26 mouse cellular contexts compared by ENCODE assay signal in genomic region chr15:44924686-44925085, GRCm38 (mm10).
A peak's percentile ranks its signal among the peaks of the same experiment; 100 is the strongest.
DNase-seq lines count a peak whose midpoint lies in the region; ATAC-seq and TF ChIP-seq lines count a peak whose summit lies in the region.
"Had no signal": no experiment of that assay in that cellular context is flagged by ENCODE, and none has a peak within 500 bp of the region (broad histone marks: within the 10 kb centered on the region; RNA-seq: fewer than 3 reads in every experiment).

No protein-coding gene starts in this region.

- H3K4me2 ChIP-seq in liver, embryonic 11.5 days = no peak overlapping the region
- H3K4me2 ChIP-seq in liver, postnatal 0 days (ENCODE audit: low read depth, low read length) = no peak overlapping the region
- H3K4me2 ChIP-seq: embryonic facial prominence, embryonic 12.5 days; forebrain, embryonic 13.5 days; forebrain, embryonic 15.5 days had no signal

- 79% methylated on average over 1 of the region's 1 CpGs for WGBS in liver, embryonic 11.5 days
- WGBS in liver, postnatal 0 days (ENCODE audit: insufficient replicate concordance) = 48% methylated on average over 1 of the region's 1 CpGs

- no peaks in the 10 kb centered on the region for H3K36me3 ChIP-seq in liver, embryonic 11.5 days (ENCODE audit: control insufficient read depth, insufficient read depth, low read length)
- H3K36me3 ChIP-seq in liver, postnatal 0 days (replicated peaks; ENCODE audit: insufficient read depth, low read length) = no peaks in the 10 kb centered on the region
- H3K36me3 ChIP-seq in G1E (replicated peaks) = no peaks in the 10 kb centered on the region
- H3K36me3 ChIP-seq: embryonic facial prominence, embryonic 10.5 days; embryonic facial prominence, embryonic 12.5 days; forebrain, embryonic 15.5 days had no signal

- peak overlapping the region; percentile 8; the same call in 1 of the 2 replicates for H3K27ac ChIP-seq in layer of hippocampus, adult 2 months
- H3K27ac ChIP-seq in liver, embryonic 11.5 days (ENCODE audit: low read depth, low read length) = no peak overlapping the region
- H3K27ac ChIP-seq in liver, postnatal 0 days (ENCODE audit: low read depth) = no peak overlapping the region
- H3K27ac ChIP-seq: embryonic facial prominence, embryonic 10.5 days; embryonic facial prominence, embryonic 12.5 days; forebrain, embryonic 13.5 days; forebrain, embryonic 15.5 days had no signal

- ATAC-seq in liver, embryonic 11.5 days (replicated peaks; ENCODE audit: low FRiP score) = 0 out of 2 replicates have a peak, but pooled peaks have one; percentile 36
- no peak for ATAC-seq in liver, postnatal 0 days
- ATAC-seq in G1E (ENCODE audit: extremely low read depth, insufficient number of reproducible peaks, low FRiP score, poor library complexity, severe bottlenecking) = peak; percentile 56
- ATAC-seq: activated CD4-positive, CD25-positive, alpha-beta regulatory T cell, adult 4 months; CD4-positive, CD25-positive, alpha-beta regulatory T cell, adult 4 months; forebrain, embryonic 13.5 days; forebrain, embryonic 15.5 days; forebrain, postnatal 0 days; Patski had no signal

- no peaks in the 10 kb centered on the region for H3K4me1 ChIP-seq in liver, embryonic 11.5 days (replicated peaks; ENCODE audit: control insufficient read depth, insufficient read depth, low read length)
- H3K4me1 ChIP-seq in liver, postnatal 0 days (ENCODE audit: insufficient read depth) = no peaks in the 10 kb centered on the region
- H3K4me1 ChIP-seq in G1E (ENCODE audit: insufficient read depth, low read depth, low read length) = peaks cover 35% of the 10 kb centered on the region
- H3K4me1 ChIP-seq: embryonic facial prominence, embryonic 10.5 days; embryonic facial prominence, embryonic 12.5 days; forebrain, embryonic 13.5 days; forebrain, embryonic 15.5 days had no signal

- no peaks in the 10 kb centered on the region for H3K27me3 ChIP-seq in liver, embryonic 11.5 days (replicated peaks; ENCODE audit: control insufficient read depth, insufficient read depth, low read length)
- H3K27me3 ChIP-seq in liver, postnatal 0 days (ENCODE audit: insufficient read depth, low read length) = no peaks in the 10 kb centered on the region
- H3K27me3 ChIP-seq in G1E (ENCODE audit: insufficient read depth, low read length) = no peaks in the 10 kb centered on the region
- H3K27me3 ChIP-seq: CH12.LX; embryonic facial prominence, embryonic 12.5 days; forebrain, embryonic 13.5 days; forebrain, embryonic 15.5 days; Patski had no signal

- no peak for TF ChIP-seq CTCF in layer of hippocampus, adult 2 months (conservative IDR thresholded peaks at IDR 0.05)
- TF ChIP-seq CTCF in liver, postnatal 0 days (IDR thresholded peaks at IDR 0.05; ENCODE audit: low read depth) = no peak
- TF ChIP-seq CTCF in G1E (IDR thresholded peaks at IDR 0.05; ENCODE audit: low read depth, low read length) = no peak

- no peak overlapping the region for H3K9ac ChIP-seq in liver, embryonic 11.5 days (ENCODE audit: low read depth, low read length)
- no peak overlapping the region for H3K9ac ChIP-seq in liver, postnatal 0 days (replicated peaks)
- H3K9ac ChIP-seq: embryonic facial prominence, embryonic 12.5 days; forebrain, embryonic 13.5 days; forebrain, embryonic 15.5 days; forebrain, postnatal 0 days had no signal

- DNase-seq in layer of hippocampus, adult 2 months (ENCODE audit: low spot score in 2 of 2) = no peak
- DNase-seq in layer of hippocampus, adult 11-12 months (ENCODE audit: low spot score) = no peak
- no peak for DNase-seq in liver, embryonic 11.5 days (ENCODE audit: low spot score)
- no peak for DNase-seq in liver, postnatal 0 days
- no peak for DNase-seq in G1E (ENCODE audit: low spot score)
- DNase-seq in brain, adult 2 months (ENCODE audit: low read depth, low spot score) = peak; percentile 25
- no peak for DNase-seq in thymus, postnatal 14 days
- DNase-seq in gastrocnemius, adult 18-20 months (ENCODE audit: low spot score) = no peak
- DNase-seq: adrenal gland, adult 8-10 months; adrenal gland, postnatal 14 days; adrenal gland, postnatal 36 days; B cell, adult 2 months; cerebellum, adult 11 months; cerebellum, adult 18-20 months; cerebellum, adult 8-10 months; cerebellum, postnatal 10 days; cerebellum, postnatal 25 days; forebrain, postnatal 0 days had no signal

- H3K4me3 ChIP-seq in layer of hippocampus, adult 2 months = no peak overlapping the region
- H3K4me3 ChIP-seq in liver, embryonic 11.5 days (ENCODE audit: low read depth, low read length) = no peak overlapping the region
- H3K4me3 ChIP-seq in liver, postnatal 0 days (ENCODE audit: low read depth, low read length) = no peak overlapping the region
- H3K4me3 ChIP-seq in G1E (ENCODE audit: low read depth, low read length) = no peak overlapping the region
- H3K4me3 ChIP-seq: embryonic facial prominence, embryonic 10.5 days; embryonic facial prominence, embryonic 12.5 days; forebrain, embryonic 13.5 days; forebrain, embryonic 15.5 days had no signal

- no peaks in the 10 kb centered on the region for H3K9me3 ChIP-seq in liver, embryonic 11.5 days (ENCODE audit: control insufficient read depth, low read length)
- no peaks in the 10 kb centered on the region for H3K9me3 ChIP-seq in liver, postnatal 0 days (ENCODE audit: low read length)
- H3K9me3 ChIP-seq in G1E (replicated peaks) = no peaks in the 10 kb centered on the region
- H3K9me3 ChIP-seq: embryonic facial prominence, embryonic 10.5 days; embryonic facial prominence, embryonic 12.5 days; forebrain, embryonic 13.5 days; forebrain, embryonic 15.5 days had no signal

- TF ChIP-seq EP300 in liver, postnatal 0 days (IDR thresholded peaks at IDR 0.05; ENCODE audit: low read depth) = no peak
